ENCODE assay signal across 1 mouse cellular context in the genomic region with DNA sequence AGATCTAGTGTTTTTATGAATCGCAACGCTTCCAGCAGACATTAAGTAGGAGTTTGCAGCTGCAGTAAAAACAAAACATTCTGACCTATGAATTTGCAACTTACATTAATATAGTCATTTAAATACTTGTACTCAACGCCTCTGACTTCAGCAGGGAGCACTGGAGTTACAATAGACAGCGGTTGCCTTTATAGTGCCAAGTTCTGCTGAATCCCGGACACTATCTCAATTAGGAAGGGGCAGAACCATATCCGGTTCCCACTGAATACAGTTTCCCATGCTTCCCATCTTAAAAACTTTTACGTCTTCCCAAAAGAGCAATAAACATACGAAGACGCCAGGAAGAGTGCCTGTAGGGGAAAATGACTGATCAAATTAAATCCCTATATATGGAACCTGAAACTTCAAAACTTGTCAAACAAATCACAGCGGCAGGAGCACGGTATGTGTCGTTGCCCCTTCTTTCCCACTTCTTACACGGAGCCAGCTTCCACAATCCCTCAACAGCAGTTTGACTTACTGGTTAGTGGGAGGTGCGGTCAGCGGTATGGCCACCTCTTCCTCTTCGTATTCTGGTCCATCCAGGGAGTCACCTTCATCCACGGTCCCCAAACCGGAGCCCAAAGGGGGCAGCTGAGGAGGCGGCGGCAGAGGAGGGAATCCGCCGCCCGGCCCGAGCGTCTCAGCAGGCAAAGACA.
TF ChIP-seq lines count a peak whose summit lies in the region.

No protein-coding gene starts in this region.

TF ChIP-seq in MEL, 35 proteins besides CTCF, POLR2A, EP300 and RAD21 (continued from another document):
- TF ChIP-seq TCF12 (IDR thresholded peaks at IDR 0.05; ENCODE audit: low read depth, low read length) (no peak), TBP (IDR thresholded peaks at IDR 0.05; ENCODE audit: low read depth, low read length) (0 out of 2 replicates have a peak, but pooled peaks have one; percentile 23), KAT2A (conservative IDR thresholded peaks at IDR 0.05; ENCODE audit: low read depth, low read length) (no peak), TAL1 (IDR thresholded peaks at IDR 0.05; ENCODE audit: low read length) (no peak), E2F4 (IDR thresholded peaks at IDR 0.05; ENCODE audit: borderline replicate concordance, low read depth, low read length) (no peak), NRF1 (IDR thresholded peaks at IDR 0.05; ENCODE audit: insufficient read depth, low read depth, low read length, poor library complexity, severe bottlenecking) (no peak), ETS1 (IDR thresholded peaks at IDR 0.05; ENCODE audit: low read depth, low read length) (peak; percentile 16; the same call in 1 of the 2 replicates), BHLHE40 (IDR thresholded peaks at IDR 0.05; ENCODE audit: borderline replicate concordance, low read depth, low read length) (no peak), MEF2A (IDR thresholded peaks at IDR 0.05; ENCODE audit: extremely low read depth, insufficient replicate concordance, low read depth, low read length, poor library complexity, severe bottlenecking) (no peak), POLR2AphosphoS2 (IDR thresholded peaks at IDR 0.05; ENCODE audit: low read length) (no peak), HCFC1 (IDR thresholded peaks at IDR 0.05; ENCODE audit: low read depth, low read length) (no peak), ZKSCAN1 (IDR thresholded peaks at IDR 0.05; ENCODE audit: low read depth, low read length) (no peak), RCOR1 (IDR thresholded peaks at IDR 0.05; ENCODE audit: low read depth, low read length) (peak; percentile 30; the same call in 1 of the 2 replicates), ZC3H11A (IDR thresholded peaks at IDR 0.05; ENCODE audit: low read depth, low read length) (no peak), USF2 (IDR thresholded peaks at IDR 0.05; ENCODE audit: borderline replicate concordance in 1 of 2, insufficient read depth in 1 of 2, low read depth in 1 of 2, low read length in 2 of 2) (no peak), ZNF384 (IDR thresholded peaks at IDR 0.05; ENCODE audit: low read depth, low read length) (no peak; the same call in 1 of the 2 replicates), USF1 (IDR thresholded peaks at IDR 0.05; ENCODE audit: low read depth, low read length) (no peak), CHD1 (IDR thresholded peaks at IDR 0.05; ENCODE audit: low read depth, low read length) (peak; percentile 39; the same call in 1 of the 2 replicates), MYC (IDR thresholded peaks at IDR 0.05; ENCODE audit: low read depth, low read length) (no peak), JUND (IDR thresholded peaks at IDR 0.05; ENCODE audit: low read depth, low read length) (no peak), MXI1 (IDR thresholded peaks at IDR 0.05; ENCODE audit: low read depth, low read length) (peak; percentile 69), ZMIZ1 (IDR thresholded peaks at IDR 0.05; ENCODE audit: low read depth, low read length) (no peak), MAZ (IDR thresholded peaks at IDR 0.05; ENCODE audit: low read depth, low read length) (no peak)
